Mouse (Mus musculus): Measurements from ENCODE around the gene Crtc2. TPM values are rescaled to one million over a fixed set of nuclear protein-coding genes. Genes with fewer than 3 reads are reported as not detected.

Gene Crtc2
- total and polyA plus RNA-seq, 2 experiments from 2014 or later = 18.9 to 20.4 TPM

DNA sequence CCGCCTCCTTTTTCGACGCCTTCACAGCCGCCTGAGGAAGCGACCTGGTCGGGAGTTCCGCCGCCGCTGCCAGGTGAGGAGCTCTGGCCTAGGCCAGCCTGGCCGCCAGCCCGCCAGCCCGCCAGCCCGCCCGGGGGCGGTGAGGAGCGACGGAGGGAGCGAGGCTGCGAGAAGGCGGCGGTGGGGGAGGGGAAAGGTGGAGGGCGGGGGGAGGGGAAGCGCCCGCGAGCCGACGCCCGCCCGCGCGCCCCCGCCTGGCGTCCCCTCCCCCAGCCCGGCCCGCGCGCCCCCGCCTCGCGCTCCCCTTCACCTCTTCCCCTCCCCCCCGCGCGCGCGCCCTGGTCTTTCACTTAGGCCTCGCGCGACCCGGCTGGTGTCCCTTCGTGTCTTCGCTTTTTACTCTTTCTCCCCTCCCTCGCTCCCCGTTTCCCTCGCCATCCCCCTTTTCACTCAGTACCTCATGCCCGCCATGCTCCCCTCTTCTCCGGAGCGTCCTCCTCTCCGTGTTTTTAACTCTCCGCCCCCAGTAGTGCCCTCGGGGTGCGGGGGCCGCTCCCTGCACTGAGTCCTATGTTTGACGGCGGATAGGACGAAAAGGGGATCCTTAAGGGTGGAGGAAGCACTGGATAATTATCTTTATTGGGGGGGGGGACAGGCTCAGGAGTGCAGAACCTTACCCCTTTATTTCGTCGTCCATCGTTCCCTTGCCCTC, 39.5 kb downstream of the Crtc2 start:
- H3K9ac ChIP-seq (replicated peaks; ENCODE audit: low read length, poor library complexity, severe bottlenecking) = peak overlapping the region; percentile 93
- ATAC-seq (ENCODE audit: low FRiP score) (peak; percentile 14), DNase-seq (ENCODE audit: low spot score) (peak; percentile 73)
- peak overlapping the region; percentile 89 for H3K4me2 ChIP-seq (ENCODE audit: low read depth, low read length, poor library complexity, severe bottlenecking)
- no peaks in the 10 kb centered on the region for H3K36me3 ChIP-seq (ENCODE audit: insufficient read depth, low read length)
- WGBS = 0% methylated on average over 27 of the region's 68 CpGs
- H3K9me3 ChIP-seq (ENCODE audit: low read length) = no peaks in the 10 kb centered on the region
- H3K27ac ChIP-seq (ENCODE audit: low read depth, low read length) = peak overlapping the region; percentile 95
- 0 out of 2 replicates have a peak, but pooled peaks have one; percentile 1 for TF ChIP-seq CTCF (IDR thresholded peaks at IDR 0.05)
- no peaks in the 10 kb centered on the region for H3K27me3 ChIP-seq (ENCODE audit: insufficient read depth, low read length)
- peak overlapping the region; percentile 85 for H3K4me3 ChIP-seq (ENCODE audit: low read depth, low read length)
- peaks cover 10% of the 10 kb centered on the region; the same call in 1 of the 2 replicates for H3K4me1 ChIP-seq (ENCODE audit: insufficient read depth, low read length)

DNA sequence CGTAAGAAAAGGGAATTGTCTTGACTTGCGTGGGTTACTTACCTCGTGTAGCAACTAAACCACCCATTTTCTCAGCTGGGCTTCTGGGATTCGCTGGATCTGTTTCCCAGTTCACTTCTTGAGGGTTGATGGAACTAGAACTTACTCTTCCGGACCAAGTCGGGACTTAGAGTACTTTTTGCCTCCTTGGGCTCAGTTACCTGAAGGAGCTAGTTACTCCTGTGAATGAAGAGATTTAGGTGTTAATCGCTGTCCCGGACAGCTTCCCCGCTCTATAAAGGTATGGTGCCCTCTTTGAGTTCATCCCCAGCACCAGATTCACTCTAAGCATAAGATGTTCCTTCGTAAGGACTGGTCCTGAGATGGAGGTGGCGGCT, 40.1 kb downstream of the Crtc2 start:
- H3K27ac ChIP-seq (ENCODE audit: low read depth, low read length) = peak overlapping the region; percentile 95; the same call in 1 of the 2 replicates
- H3K9me3 ChIP-seq (ENCODE audit: low read length) = no peaks in the 10 kb centered on the region
- WGBS = 1% methylated on average over 11 of the region's 11 CpGs
- H3K27me3 ChIP-seq (ENCODE audit: insufficient read depth, low read length) = no peaks in the 10 kb centered on the region
- peak; percentile 5 for DNase-seq (ENCODE audit: low spot score)
- H3K4me2 ChIP-seq (ENCODE audit: low read depth, low read length, poor library complexity, severe bottlenecking) = peak overlapping the region; percentile 89
- H3K4me3 ChIP-seq (ENCODE audit: low read depth, low read length) = peak overlapping the region; percentile 85
- peaks cover 10% of the 10 kb centered on the region; the same call in 1 of the 2 replicates for H3K4me1 ChIP-seq (ENCODE audit: insufficient read depth, low read length)
- no peak for TF ChIP-seq CTCF (IDR thresholded peaks at IDR 0.05)
- ATAC-seq (ENCODE audit: low FRiP score) = no peak
- peak overlapping the region; percentile 93 for H3K9ac ChIP-seq (replicated peaks; ENCODE audit: low read length, poor library complexity, severe bottlenecking)
- H3K36me3 ChIP-seq (ENCODE audit: insufficient read depth, low read length) = no peaks in the 10 kb centered on the region

DNA sequence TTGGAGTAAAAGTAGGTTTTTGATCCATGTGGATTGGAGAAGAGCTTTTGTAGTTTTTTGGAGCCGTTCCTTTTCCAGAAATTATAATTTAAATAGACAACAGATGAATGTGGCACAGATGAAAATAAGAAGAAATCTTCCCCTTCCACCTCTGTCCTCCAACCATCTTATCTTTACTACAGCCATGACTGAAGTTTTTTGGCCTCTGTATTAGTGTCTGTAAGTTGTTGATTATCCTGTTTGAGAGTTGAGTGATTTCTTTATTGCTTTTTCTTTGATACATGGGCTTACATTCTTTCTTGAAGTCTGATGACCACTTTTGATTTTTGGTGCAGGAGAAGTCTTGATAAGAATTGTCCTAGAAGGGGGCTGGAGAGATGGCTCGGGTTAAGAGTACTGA, 40.7 kb downstream of the Crtc2 start:
- Histone ChIP-seq H3K27ac (ENCODE audit: low read depth, low read length) (no peak overlapping the region), H3K4me1 (ENCODE audit: insufficient read depth, low read length) (peaks cover 10% of the 10 kb centered on the region; the same call in 1 of the 2 replicates), H3K27me3 (ENCODE audit: insufficient read depth, low read length) (no peaks in the 10 kb centered on the region), H3K9me3 (ENCODE audit: low read length) (no peaks in the 10 kb centered on the region), H3K4me2 (ENCODE audit: low read depth, low read length, poor library complexity, severe bottlenecking) (peak overlapping the region; percentile 89), H3K36me3 (ENCODE audit: insufficient read depth, low read length) (no peaks in the 10 kb centered on the region), H3K4me3 (ENCODE audit: low read depth, low read length) (peak overlapping the region; percentile 85), H3K9ac (replicated peaks; ENCODE audit: low read length, poor library complexity, severe bottlenecking) (no peak overlapping the region)
- no peak for ATAC-seq (ENCODE audit: low FRiP score)
- WGBS = 70% methylated on average over 2 of the region's 2 CpGs
- TF ChIP-seq CTCF (IDR thresholded peaks at IDR 0.05) = no peak
- DNase-seq (ENCODE audit: low spot score) = no peak

DNA sequence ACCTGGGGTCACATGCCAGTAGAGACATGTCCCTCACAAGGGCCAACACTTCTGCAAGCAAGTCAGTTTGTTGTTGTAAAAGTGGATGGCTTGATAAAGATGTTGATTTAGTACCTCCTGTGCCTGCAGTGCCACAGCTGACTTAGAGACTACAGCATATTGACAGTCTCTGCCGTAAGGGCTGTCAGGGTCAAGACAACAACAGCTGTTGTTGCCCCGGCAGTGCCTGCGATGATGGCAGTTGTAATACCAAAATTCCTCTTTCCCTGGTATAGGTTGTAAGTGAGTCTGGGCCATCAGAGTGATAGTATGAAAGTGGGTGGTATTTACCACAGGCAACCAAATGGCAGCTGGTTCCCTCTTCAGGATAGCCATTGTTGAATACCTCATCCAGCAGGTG, 51.8 kb downstream of the Crtc2 start:
- no peak for ATAC-seq (ENCODE audit: low FRiP score)
- WGBS = 86% methylated on average over 3 of the region's 3 CpGs

DNA sequence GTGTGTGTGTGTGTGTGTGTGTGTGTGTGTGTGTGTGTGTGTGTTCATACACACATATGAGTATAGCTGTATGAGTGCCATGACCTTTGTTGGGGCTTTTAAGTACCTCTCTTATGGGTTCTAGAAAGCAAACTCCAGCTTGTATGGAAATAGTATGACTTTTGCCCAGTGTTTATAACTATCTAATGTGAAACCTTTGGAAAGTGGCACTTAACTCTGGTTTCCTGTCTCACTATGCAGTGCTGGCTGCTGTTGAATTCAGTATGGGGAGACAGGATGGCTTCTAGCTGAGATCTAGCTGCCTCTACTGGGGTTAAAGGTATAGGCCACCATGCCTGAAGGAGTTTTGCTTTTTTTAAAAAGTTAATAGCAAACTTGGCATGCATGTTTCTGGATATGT, 55.6 kb downstream of the Crtc2 start:
- Histone ChIP-seq H3K4me3 (ENCODE audit: low read depth, low read length) (no peak overlapping the region), H3K4me2 (ENCODE audit: low read depth, low read length, poor library complexity, severe bottlenecking) (no peak overlapping the region), H3K9me3 (ENCODE audit: low read length) (no peaks in the 10 kb centered on the region), H3K27ac (ENCODE audit: low read depth, low read length) (no peak overlapping the region), H3K4me1 (ENCODE audit: insufficient read depth, low read length) (peaks cover 3% of the 10 kb centered on the region; the same call in 1 of the 2 replicates), H3K9ac (replicated peaks; ENCODE audit: low read length, poor library complexity, severe bottlenecking) (no peak overlapping the region), H3K27me3 (ENCODE audit: insufficient read depth, low read length) (no peaks in the 10 kb centered on the region), H3K36me3 (ENCODE audit: insufficient read depth, low read length) (no peaks in the 10 kb centered on the region)
- TF ChIP-seq CTCF (IDR thresholded peaks at IDR 0.05) = no peak
- DNase-seq (ENCODE audit: low spot score) (no peak), ATAC-seq (ENCODE audit: low FRiP score) (no peak)

More for the DNA sequence above, 51.8 kb downstream of the Crtc2 start:
- DNase-seq (ENCODE audit: low spot score) = no peak
- TF ChIP-seq CTCF (IDR thresholded peaks at IDR 0.05) = no peak
- Histone ChIP-seq H3K4me2 (ENCODE audit: low read depth, low read length, poor library complexity, severe bottlenecking) (no peak overlapping the region), H3K36me3 (ENCODE audit: insufficient read depth, low read length) (no peaks in the 10 kb centered on the region), H3K4me1 (ENCODE audit: insufficient read depth, low read length) (peaks cover 3% of the 10 kb centered on the region; the same call in 1 of the 2 replicates), H3K4me3 (ENCODE audit: low read depth, low read length) (no peak overlapping the region), H3K27ac (ENCODE audit: low read depth, low read length) (no peak overlapping the region), H3K9me3 (ENCODE audit: low read length) (no peaks in the 10 kb centered on the region), H3K27me3 (ENCODE audit: insufficient read depth, low read length) (no peaks in the 10 kb centered on the region), H3K9ac (replicated peaks; ENCODE audit: low read length, poor library complexity, severe bottlenecking) (no peak overlapping the region)

DNA sequence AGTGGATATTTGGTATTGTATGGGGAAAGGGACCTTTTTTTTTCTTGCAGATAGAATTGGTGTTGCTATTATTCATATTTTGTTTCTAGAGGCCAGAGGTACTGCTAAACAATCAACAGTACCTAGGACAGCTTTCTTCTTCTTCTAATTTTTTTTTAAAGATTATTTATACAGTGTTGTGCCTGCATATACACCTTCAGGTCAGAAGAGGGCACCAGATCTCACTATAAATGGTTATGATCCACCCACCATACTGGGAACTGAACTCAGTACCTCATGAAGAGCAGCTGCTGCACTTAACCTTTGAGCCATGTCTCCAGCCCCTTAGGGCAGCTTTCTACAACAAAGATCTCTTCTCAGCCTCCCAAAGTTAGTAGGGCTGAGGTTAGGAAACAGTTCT, 59.4 kb downstream of the Crtc2 start:
- peak; percentile 37 for TF ChIP-seq CTCF (IDR thresholded peaks at IDR 0.05)
- Histone ChIP-seq H3K9ac (replicated peaks; ENCODE audit: low read length, poor library complexity, severe bottlenecking) (no peak overlapping the region), H3K4me3 (ENCODE audit: low read depth, low read length) (no peak overlapping the region), H3K27me3 (ENCODE audit: insufficient read depth, low read length) (no peaks in the 10 kb centered on the region), H3K4me2 (ENCODE audit: low read depth, low read length, poor library complexity, severe bottlenecking) (no peak overlapping the region), H3K9me3 (ENCODE audit: low read length) (no peaks in the 10 kb centered on the region), H3K36me3 (ENCODE audit: insufficient read depth, low read length) (no peaks in the 10 kb centered on the region), H3K27ac (ENCODE audit: low read depth, low read length) (no peak overlapping the region), H3K4me1 (ENCODE audit: insufficient read depth, low read length) (no peaks in the 10 kb centered on the region)
- ATAC-seq (ENCODE audit: low FRiP score) = no peak
- no peak for DNase-seq (ENCODE audit: low spot score)

Small RNA genes lying within 50 kb of the gene (microRNA-seq; reads per million reads assigned to microRNA genes)
- not detected for gene Mir7012 (ENCODE audit: borderline number of aligned reads)

Other genes starting within 250 kb of the Crtc2 start
- gene 4933434E20Rik, start 202.5 kb upstream of the Crtc2 start, total RNA-seq (2014; rRNA removed) = 101 and 111 TPM in 2 replicates
- gene 4933434E20Rik, start 202.5 kb upstream of the Crtc2 start, polyA plus RNA-seq (2015; fragmentation: Nextera tagmentation; extraction: Ambion mirVana) = 230 and 246 TPM in 2 replicates
- 108 and 112 TPM in 2 replicates for gene Ubap2l, start 201.5 kb upstream of the Crtc2 start, total RNA-seq (2014; rRNA removed)
- 93.2 and 133 TPM in 2 replicates for gene Ubap2l, start 201.5 kb upstream of the Crtc2 start, polyA plus RNA-seq (2015; fragmentation: Nextera tagmentation; extraction: Ambion mirVana)
- 182 and 224 TPM in 2 replicates for gene Tpm3, start 181.5 kb upstream of the Crtc2 start, total RNA-seq (2014; rRNA removed)
- 314 and 331 TPM in 2 replicates for gene Tpm3, start 181.5 kb upstream of the Crtc2 start, polyA plus RNA-seq (2015; fragmentation: Nextera tagmentation; extraction: Ambion mirVana)
- gene Nup210l, start 150.0 kb upstream of the Crtc2 start, total RNA-seq (2014; rRNA removed) = 0.24 and 0.55 TPM in 2 replicates
- 0.17 and 0.22 TPM in 2 replicates for gene Nup210l, start 150.0 kb upstream of the Crtc2 start, polyA plus RNA-seq (2015; fragmentation: Nextera tagmentation; extraction: Ambion mirVana)
- gene Rps27, start 40.5 kb upstream of the Crtc2 start, total RNA-seq (2014; rRNA removed) = 2,807 and 2,947 TPM in 2 replicates
- 773 and 821 TPM in 2 replicates for gene Rps27, start 40.5 kb upstream of the Crtc2 start, polyA plus RNA-seq (2015; fragmentation: Nextera tagmentation; extraction: Ambion mirVana)
- 3.9 and 5.9 TPM in 2 replicates for gene Rab13, start 40.5 kb upstream of the Crtc2 start, total RNA-seq (2014; rRNA removed)
- gene Rab13, start 40.5 kb upstream of the Crtc2 start, polyA plus RNA-seq (2015; fragmentation: Nextera tagmentation; extraction: Ambion mirVana) = 17.4 and 18.5 TPM in 2 replicates
- gene Jtb, start 22.6 kb upstream of the Crtc2 start, total RNA-seq (2014; rRNA removed) = 37.3 and 39.1 TPM in 2 replicates
- 115 and 123 TPM in 2 replicates for gene Jtb, start 22.6 kb upstream of the Crtc2 start, polyA plus RNA-seq (2015; fragmentation: Nextera tagmentation; extraction: Ambion mirVana)
- 0.77 and 1.6 TPM in 2 replicates for gene Creb3l4, start 10.7 kb upstream of the Crtc2 start, total RNA-seq (2014; rRNA removed)
- gene Creb3l4, start 10.7 kb upstream of the Crtc2 start, polyA plus RNA-seq (2015; fragmentation: Nextera tagmentation; extraction: Ambion mirVana) = 1.2 and 1.7 TPM in 2 replicates
- 73.0 and 75.3 TPM in 2 replicates for gene Slc39a1, start 6.0 kb upstream of the Crtc2 start, total RNA-seq (2014; rRNA removed)
- gene Slc39a1, start 6.0 kb upstream of the Crtc2 start, polyA plus RNA-seq (2015; fragmentation: Nextera tagmentation; extraction: Ambion mirVana) = 60.3 and 62.4 TPM in 2 replicates
- gene Dennd4b, start 11.0 kb downstream of the Crtc2 start, total RNA-seq (2014; rRNA removed) = 34.6 and 46.8 TPM in 2 replicates
- 6.9 and 7.7 TPM in 2 replicates for gene Dennd4b, start 11.0 kb downstream of the Crtc2 start, polyA plus RNA-seq (2015; fragmentation: Nextera tagmentation; extraction: Ambion mirVana)
- gene Gatad2b, start 39.0 kb downstream of the Crtc2 start, total RNA-seq (2014; rRNA removed) = 27.3 and 29.8 TPM in 2 replicates
- 10.2 and 12.9 TPM in 2 replicates for gene Gatad2b, start 39.0 kb downstream of the Crtc2 start, polyA plus RNA-seq (2015; fragmentation: Nextera tagmentation; extraction: Ambion mirVana)
- gene Slc27a3, start 135.8 kb downstream of the Crtc2 start, total RNA-seq (2014; rRNA removed) = 64.8 and 86.6 TPM in 2 replicates
- 30.8 and 31.4 TPM in 2 replicates for gene Slc27a3, start 135.8 kb downstream of the Crtc2 start, polyA plus RNA-seq (2015; fragmentation: Nextera tagmentation; extraction: Ambion mirVana)
- gene Ints3, start 179.5 kb downstream of the Crtc2 start, total RNA-seq (2014; rRNA removed) = 58.5 and 61.8 TPM in 2 replicates
- gene Ints3, start 179.5 kb downstream of the Crtc2 start, polyA plus RNA-seq (2015; fragmentation: Nextera tagmentation; extraction: Ambion mirVana) = 19.7 and 22.3 TPM in 2 replicates
- gene Npr1, start 211.7 kb downstream of the Crtc2 start, total RNA-seq (2014; rRNA removed) = 4.0 and 4.1 TPM in 2 replicates
- 1.5 and 2.0 TPM in 2 replicates for gene Npr1, start 211.7 kb downstream of the Crtc2 start, polyA plus RNA-seq (2015; fragmentation: Nextera tagmentation; extraction: Ambion mirVana)
- gene Ilf2, start 222.0 kb downstream of the Crtc2 start, total RNA-seq (2014; rRNA removed) = 136 and 147 TPM in 2 replicates
- gene Ilf2, start 222.0 kb downstream of the Crtc2 start, polyA plus RNA-seq (2015; fragmentation: Nextera tagmentation; extraction: Ambion mirVana) = 177 and 182 TPM in 2 replicates
- 41.2 and 51.9 TPM in 2 replicates for gene Snapin, start 236.9 kb downstream of the Crtc2 start, total RNA-seq (2014; rRNA removed)
- gene Snapin, start 236.9 kb downstream of the Crtc2 start, polyA plus RNA-seq (2015; fragmentation: Nextera tagmentation; extraction: Ambion mirVana) = 93.5 and 97.2 TPM in 2 replicates